Mouse (Mus musculus) spleen, adult 18-20 months (tissue): ENCODE data around the gene Rarb.
"Not testable (repeated sequence)": the region's sequence is repeated elsewhere in the genome, so short reads cannot be mapped to it uniquely, and the experiment has no call there.

Source experiments
- DNase-seq, 2 experiments: peaks; one replicate each; pipeline ENCODE4 v3.0.0; 2022; ENCODE audit warnings: mixed read lengths in 2 of 2

The Rarb gene

DNA sequence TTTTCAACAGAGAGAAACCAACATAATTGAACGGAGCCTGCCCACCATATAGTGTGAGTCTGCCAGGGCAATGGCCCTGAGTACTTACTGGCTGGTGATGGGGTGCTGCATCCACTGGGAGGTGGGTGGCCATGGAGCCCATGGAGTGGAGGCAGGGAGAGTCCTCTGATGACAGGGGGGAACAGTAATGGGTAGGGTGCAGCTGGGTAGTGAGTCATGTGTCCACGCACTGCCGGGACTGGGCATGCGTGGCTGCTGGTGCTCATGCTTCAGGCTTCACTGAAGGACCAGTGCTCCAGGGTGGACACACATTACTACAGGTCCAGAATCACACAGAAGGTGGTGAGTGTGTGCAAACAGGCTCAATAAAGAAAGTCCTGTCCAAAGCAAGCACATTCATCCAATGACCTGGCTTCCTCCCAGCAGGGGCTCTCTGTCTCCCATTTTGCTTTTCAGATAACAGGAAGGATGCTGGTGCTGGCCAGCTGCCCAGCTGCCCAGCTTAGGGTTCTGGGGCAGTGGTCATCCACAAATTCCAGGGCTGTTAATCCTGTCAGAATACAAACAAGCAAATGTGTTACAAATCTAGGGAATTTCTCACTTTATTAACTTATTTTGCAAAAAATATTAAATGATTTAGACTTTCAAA lies at the start of gene Rarb:
Gene Rarb (minus strand): TSS at position 555 of the 649 bp plus-strand sequence.
- no peak for DNase-seq

DNA sequence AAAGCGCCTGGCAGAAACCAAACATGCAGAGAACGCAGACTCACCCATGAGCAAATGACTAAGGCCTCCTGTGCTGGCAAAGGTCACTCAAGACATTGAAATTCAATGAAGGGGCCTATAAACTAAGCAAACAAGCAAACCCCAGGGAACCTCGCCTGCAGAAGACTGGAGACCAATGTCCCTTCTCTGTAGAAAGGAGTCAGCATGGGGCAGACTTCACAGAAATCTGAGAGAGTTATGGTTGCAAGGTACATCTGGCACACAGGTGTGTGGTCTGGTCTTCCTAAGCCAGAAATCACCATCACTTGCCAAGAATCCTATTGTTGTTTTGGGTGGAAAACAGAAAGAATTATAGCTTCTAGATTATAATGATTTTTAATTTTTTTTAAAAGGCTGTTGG lies 23.1 kb upstream of the Rarb start:
- no peak for DNase-seq

DNA sequence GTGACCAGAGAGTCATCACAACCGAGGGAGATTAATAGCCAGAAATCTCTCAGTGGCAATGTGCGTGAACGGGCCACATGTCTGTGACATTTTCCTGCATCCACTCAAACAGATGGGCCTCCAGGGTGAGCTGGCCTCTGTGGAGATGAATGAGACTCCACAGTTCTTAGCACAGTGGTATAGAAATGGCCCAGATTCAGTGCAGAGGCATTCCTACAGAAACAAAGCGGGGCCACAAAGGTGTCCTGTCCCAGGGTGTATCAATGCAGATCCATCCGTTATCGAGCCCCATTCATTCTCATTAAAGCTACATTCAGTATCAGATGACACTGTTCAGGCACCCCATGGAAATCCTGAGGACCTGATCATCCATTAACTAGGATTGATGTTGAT lies 22.6 kb upstream of the Rarb start:
- no peak for DNase-seq

DNA sequence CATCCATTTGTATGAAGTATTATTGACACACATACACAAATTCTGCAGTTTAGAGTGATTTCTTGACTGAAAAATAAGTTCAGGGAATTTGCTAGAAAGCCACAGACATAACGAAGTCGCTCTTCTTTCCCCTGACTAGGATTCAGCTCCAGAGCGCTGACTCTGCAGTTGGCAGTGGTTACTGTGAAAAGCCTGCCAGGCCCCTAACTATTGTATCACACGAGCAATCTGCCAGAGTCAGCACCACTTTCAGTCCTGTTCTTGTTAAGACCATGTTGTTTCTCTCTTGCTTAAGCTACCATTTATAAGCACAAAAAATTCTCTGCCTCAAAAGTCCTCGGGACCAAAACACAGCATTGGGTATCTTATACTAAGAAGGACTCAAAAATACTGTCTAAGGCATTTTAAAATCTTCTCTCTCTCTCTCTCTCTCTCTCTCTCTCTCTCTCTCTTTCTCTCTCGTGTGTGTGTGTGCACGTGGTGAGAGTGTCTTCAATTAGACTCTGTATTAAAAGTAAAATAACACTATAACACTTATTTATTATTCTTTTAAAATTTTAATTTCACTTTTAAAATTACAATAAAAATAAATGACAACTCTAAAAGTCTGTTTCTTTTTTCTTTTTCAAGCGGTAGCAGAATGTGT lies 22.1 kb upstream of the Rarb start:
- no peak for DNase-seq

DNA sequence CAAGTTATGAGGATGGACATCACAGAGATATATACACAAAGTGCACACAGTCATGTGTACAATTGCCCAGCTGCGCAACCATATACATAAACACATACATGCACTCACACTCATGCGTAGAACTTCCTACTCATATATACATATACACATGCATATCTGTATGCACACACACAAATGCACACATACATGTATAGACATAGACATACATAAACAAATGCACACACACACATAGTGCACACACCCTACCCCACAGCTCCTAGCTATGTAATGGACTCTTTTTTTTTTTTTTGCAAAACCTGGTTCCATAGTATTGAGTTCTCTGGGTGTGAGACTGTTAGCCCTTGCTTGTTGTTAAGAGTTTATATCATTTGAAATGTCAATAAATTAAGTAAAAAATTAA lies 21.2 kb upstream of the Rarb start:
- DNase-seq = no peak

DNA sequence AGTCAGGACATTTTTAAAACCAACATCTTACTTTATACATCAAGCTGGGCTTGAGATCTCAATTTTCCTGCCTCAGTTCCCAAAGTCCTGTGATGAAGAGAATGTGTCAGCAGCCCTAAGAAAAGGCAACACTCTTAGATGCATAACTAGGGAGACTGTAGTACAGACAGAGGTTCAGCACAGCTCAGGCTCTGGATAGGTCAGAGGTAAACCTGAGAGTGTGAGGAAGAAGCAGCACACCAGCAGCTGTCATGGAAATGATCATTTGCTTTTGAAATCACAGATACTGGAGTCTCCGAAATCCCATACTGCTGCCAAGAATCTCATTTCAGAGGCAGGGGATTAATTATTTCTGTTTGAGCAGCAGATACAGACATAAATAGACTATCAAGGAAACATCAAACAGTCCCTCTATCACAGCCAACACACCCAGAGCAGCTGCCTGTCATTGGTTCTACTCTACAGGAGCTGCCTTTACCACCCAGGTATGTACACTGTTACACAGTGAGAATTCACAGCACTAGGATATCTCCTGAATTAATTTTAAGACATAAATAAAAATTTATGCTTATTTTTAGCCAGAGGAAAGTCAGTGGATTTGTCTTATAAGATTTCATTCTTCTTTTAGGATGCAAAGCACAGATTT lies 3.7 kb downstream of the Rarb start:
- DNase-seq = no peak

DNA sequence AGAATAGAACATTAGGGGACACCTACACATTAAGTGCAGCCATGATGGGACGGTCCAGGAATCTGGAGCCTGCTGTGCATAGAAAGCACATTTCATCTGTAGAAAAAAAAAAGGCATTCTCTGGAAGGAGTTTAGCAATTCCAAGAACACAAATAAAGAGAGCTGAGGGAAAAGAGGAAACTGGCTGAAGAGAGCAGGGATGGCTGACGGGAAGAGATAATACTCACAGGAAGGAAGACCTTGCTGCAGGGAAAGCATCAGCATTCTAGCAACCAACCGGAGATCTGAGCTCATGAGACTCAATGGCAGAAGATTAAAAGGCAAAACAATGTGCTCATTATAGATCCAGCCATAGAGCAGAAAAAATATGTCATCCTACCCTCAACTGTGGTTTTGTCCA lies 12.8 kb downstream of the Rarb start:
- DNase-seq = no peak

DNA sequence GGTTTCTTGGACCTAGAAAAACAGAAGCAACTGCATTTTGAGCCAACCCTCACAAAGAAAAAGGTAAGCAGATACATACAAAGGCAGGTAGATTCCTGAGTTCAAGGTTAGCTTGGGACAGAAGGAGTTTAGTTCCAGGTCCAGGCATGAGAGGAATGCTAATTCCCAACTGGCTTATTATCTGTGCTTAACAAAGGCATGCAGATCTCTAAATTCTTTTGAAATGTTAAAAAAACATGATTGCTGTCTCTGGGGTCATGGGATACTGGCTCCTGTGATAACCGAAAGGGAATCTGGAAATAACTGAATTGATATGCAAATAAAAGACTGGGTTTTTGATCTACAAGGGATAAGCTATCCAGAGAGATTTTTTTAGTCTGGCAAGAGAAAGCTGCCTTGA lies 28.8 kb downstream of the Rarb start:
- DNase-seq = no peak

DNA sequence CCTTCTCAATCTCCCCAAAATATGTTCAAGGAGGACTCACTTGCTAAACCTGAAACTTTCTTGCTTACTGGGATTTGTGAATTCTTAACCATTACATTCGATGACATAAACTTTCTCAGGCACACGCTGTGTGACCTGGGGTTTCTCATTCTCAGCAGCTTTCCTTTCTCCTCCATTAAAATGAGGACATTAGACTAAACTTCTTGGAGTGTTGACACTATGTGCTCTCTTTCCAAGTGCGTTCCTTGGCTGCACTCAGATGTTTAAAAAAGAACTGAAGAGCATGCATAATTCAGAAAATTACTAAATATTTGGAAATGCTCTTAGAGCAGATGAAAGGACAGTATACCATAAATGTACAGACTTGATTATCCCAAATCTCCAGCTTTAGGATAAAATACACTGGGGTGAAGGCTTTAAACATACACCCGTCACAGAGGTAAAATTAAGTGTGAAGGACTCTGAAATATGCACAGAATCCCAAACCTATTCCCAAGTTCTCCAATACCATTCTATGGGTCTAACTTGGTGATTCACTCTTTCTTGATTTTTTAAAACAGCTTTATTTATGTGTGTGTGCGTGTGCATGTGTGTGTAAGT lies 36.9 kb downstream of the Rarb start:
- no peak for DNase-seq

DNA sequence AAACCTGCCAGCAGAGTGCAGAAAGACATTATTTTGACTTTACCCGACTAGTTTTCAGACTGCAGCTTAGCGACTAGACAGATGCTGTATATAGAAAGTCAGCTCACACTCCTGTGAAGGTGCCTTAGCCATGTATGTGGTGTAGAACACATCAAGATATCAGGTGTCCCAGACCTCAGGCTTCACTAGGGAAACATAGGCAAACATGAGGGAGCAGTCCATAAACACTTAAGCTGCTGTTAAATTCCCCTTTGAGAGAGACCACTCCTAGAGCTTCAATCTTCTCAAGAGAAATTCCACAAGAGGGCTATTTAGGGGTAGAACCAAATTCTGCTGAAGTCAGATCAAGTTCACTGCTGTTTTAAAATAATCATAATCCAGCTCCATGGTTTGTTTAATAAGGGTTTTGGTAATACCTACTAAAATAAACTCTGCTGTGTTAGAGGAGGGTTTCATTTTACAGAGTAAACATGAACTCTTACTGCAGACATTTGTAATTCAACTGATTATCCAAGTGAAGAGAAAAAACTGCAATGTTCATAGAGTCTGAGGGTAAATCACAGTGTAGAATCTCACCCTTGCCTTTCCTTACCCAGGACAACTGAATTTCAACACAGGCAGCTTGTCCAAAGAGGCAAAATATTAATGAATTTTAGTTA lies 42.1 kb downstream of the Rarb start:
- no peak for DNase-seq

DNA sequence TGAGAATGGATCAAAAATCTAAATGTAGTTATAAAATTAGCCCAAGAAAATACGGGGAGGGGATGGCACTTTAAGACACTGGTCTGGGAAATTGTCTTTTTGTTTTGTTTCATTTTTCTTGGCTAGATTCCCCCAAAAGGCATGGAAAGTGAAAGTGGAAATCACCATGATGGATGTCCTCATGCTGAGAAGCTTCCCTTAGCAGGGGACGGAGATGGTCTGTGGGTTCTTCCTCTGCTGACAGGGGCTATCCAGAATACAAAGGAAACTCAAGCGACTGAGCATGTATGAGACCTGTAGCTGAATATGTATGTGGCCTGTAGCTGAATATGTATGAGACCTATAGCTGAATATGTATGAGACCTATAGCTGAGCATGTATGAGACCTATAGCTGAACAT lies 46.0 kb downstream of the Rarb start:
- DNase-seq = no peak

DNA sequence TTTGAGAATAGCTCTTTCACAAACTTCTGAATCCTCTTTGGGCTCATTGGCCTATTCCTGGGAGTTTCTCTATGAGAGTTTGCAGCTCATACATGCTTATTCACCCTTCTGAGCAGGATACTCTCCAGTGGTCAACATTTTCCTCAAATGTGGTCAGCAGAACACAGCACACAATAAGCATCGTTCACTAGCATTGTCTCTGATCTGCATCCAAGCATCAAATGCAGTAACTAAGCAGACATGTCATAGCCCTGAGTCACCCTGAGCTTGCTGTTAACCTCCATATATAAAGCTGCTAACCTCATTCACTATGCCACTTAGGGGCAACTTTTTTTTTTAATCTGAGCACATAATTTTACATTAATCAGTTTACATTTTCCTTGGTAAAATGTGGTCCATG lies 53.1 kb downstream of the Rarb start:
- DNase-seq = no peak

DNA sequence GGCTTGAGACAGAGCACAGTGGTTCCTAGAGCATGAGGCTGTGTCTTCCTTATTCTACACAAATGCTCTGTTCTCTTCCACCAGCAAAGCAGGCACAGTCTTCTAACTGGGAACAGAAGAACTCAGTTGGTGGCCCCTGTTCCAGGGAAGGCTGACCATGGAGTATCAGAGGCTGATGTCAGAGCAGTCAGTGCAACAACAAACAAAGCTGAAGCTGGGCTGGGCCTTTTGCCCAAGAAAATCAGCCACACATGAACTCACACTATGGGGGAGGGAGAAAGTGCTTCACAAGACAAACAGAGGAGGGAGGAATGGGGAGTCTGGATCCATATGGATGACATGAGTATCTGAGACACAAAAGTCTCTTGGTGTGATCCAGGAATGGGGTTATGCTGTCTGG lies 56.2 kb downstream of the Rarb start:
- DNase-seq = no peak

DNA sequence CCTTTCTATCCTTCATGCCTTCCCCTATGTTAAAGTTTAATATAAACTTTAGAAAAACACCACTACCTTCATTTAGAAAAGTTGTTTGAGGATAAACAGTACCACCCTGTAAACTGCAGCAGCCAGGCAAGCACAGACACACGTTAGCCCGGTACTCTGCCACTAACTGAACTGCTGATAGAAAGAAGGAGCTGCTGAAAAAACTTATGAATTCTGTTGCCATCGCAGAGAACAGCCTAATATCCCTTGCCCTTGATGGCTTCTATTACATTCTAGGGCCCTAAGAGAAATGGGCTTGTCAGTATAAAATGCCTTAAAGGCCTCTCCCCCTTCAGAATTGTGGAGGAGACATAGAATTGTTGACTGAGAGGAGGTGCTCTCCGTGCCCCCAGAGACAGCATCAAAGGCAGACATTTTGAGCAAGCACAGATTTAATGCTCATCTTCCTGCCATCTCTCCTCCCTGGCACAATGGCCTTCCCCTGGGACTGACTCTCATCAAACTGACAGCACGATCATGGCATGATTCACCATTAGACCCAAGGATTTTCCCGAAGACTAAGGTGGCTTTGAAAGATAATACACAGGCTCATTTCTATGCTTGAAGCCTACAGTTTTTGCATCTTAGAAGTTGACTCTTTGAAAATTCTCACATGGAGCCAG lies 60.1 kb downstream of the Rarb start:
- DNase-seq = no peak

DNA sequence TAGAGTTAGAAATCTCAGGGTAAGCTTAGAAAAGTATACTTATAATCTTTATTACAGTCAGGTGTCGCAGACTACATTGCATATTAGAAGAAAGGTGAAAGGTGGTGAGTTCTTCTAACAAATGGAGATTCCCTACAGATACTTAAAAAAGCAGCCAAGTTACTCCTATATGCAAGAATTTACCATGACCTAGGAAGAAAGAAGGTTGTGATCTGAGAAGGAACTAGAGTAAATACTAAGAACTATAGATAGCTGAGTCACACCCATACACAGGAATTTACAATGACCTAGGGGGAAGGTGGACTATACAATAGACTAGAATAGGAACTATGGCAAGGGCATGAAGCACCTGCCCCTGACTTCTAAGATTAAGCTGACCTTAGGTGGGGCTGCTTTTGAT lies 63.4 kb downstream of the Rarb start:
- DNase-seq = not testable (repeated sequence)

DNA sequence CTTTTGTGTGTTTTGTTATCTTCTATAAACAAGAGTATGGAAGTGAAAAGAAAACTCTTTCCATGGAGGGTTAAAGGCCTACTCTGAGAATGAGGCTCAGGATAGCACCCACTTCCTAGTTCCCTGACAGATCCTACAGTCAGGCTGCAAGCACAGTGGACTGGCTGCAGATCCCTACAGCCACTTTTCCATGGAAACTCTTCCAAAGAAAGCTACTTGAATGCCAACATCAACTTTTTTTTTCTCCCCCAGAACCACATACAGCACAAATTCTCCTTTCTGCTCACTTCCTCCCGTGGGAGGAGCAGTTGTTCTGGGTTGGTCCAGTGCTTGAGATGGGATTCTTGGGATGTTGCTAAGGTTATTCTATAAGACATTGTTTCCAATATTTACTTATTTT lies 66.3 kb downstream of the Rarb start:
- no peak for DNase-seq

DNA sequence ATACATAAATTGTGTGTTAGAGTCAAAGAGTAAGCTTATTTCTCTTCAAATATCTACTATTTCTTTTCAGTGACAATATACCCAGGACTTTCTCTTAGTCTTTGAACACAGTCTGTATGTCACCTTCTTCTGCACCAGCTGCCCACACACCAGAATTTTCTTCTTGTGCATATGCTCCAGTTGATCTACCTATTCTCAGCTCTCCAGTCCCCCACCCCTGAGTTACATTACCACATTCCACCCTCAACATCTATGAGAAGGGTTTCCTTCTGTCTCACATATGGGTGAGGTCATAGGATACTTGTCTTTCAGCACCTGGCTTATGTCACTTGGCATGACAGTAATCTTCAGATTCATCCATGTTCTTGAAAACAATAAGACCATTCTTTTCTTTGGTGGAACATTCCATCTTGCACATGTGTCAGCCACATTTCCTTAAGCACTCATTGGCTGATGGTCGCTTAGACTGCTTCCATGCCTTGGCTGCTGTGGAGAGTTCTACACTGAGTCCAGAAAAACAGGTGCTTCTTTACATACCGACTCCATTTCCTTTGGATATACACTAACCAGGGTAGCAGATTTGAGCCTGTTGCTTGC lies 71.9 kb downstream of the Rarb start:
- DNase-seq = no peak

DNA sequence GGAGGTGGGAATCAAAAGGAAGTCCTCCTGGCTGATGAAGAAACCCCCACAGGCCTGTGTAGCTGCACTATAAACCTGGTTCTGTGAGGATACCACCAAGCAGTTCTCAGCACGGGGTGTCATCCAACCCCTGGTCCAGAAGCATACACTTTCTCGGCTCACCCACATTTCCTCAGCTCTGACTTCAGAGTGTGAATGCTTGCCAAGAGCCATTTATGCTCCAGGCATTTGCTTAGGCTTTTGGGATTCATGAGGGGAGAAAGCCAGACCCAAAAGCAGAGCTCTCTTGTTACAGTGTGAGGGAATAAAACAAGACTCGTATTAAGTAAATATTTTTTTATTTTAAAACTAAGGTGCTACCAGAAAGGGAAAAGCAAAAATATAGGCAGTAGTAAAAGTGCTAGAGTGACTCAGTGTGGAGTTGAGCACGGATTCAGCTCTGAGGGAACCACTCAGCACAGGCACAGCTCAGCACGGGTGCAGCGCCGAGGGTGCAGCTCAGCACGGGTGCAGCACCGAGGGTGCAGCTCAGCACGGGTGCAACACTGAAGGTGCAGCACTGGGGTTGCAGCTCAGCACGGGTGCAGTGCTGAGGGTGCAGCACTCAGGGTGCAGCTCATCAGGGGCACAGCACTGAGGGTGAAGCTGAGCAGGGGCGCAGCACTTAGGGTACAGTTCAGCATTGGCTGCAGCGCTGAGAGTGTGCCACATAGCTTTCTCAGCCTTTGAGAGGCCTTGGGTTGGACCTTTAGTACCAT lies 77.8 kb downstream of the Rarb start:
- no peak for DNase-seq

DNA sequence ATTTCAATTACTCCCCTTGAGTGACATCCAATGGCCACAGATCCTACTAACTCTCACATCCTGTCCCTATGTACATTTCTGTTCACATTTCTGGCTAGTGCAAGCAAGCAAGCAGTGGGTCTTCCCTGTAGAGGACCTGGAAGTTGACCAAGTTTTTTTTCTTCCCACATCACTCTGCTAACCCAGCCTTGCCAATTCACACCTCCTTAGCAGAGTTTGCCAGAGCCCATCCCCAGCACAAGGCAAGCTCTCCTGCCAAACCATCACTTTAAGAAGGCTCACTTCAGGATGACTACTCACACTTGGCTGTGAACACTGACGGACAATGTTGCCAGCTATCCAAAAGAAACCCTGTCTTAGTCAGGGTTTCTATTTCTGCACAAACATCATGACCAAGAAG lies 80.4 kb downstream of the Rarb start:
- no peak for DNase-seq

DNA sequence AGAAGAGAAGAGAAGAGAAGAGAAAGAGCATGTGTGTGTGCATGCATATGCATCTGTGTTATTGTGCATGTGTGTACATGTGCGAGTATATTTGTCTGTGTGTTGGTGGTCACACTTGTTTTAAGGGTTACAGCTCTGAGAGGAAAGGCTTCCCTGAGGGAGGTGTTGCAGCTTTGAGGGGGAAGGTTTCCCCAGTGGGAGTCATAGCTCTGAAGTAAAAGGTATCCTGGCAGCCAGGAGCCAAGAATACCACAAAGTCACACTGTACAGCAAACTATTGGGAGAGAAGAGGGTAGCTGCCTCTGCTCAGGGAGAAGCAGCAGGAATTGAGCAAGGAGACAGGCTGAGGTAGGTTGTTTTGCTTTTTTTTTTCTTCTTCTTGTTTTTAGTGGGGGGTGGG lies 81.2 kb downstream of the Rarb start:
- DNase-seq = no peak

DNA sequence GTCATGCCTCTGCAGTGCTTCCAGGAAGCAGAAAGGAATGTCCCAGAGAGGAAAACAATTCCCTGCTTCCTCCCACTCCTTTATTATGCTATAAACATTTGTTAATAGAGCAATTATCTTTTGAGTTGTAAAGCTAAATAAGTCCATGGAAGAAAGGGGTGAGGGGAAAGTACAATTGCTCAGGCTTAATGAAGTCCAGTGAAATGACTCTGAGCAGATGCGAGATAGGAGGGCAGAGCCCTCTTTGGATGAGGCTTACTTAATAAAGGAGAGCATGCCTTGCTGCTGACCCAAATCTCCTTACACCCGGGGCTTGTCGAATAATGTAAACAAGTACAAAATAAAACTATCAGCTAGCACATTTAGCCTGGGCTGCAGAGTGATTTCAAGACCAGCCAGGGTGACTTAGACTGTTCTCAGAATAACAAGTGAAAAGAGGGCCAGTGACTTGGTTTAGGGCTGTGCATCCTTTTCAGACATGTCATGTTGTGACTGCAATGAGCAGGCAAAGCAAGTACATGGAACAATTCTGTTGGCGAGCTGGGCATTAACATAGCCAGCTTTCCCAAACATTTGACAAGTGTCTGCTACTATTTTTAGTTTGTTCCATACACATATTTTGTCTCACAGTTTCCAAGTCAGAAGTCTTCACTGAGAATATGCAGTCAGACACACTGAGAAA lies 83.5 kb downstream of the Rarb start:
- DNase-seq = no peak
